ENCODE assay signal across 13 mouse cellular contexts in the genomic region with DNA sequence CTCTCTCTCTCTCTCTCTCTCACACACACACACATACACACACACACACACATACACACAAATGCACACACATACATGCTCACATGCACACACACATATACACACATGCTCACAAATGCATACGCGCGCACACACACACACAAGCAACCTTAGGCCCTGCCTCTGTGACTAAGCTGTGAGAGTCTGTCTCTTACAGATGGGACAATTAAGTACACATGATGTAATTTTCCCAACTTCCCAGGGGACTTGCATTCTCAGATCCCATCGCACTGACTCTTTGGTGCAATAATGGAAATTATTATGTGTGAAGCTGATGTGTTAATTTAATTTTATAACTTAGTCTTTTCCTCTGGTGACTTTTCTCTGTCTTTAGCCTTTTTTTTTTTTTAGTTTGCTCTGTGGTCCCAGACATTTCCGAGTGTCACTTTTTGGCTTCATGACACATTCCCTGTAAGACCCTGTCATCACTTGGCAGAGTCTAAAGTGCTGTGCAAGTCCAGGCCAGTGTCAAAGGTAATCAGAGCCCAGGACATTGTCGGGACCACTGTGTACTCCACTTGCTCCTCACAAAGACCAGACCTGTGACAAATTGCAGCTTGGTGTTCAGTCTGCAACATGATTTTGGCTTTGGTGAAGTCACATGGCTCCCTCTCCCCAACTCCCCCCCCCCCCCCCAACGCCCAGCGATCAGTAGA.
DNase-seq lines count a peak whose midpoint lies in the region; ATAC-seq and TF ChIP-seq lines count a peak whose summit lies in the region.
"Had no signal": no experiment of that assay in that cellular context is flagged by ENCODE, and none has a peak within 500 bp of the region (broad histone marks: within the 10 kb centered on the region; RNA-seq: fewer than 3 reads in every experiment).

No protein-coding gene starts in this region.

- no peak overlapping the region for H3K9ac ChIP-seq in lung, postnatal 0 days (replicated peaks; ENCODE audit: low read depth)
- H3K9ac ChIP-seq in embryonic facial prominence, embryonic 15.5 days: no peak overlapping the region
- H3K9ac ChIP-seq in intestine, embryonic 15.5 days: no peak overlapping the region
- H3K9ac ChIP-seq: limb, embryonic 15.5 days had no signal

- H3K4me2 ChIP-seq in lung, postnatal 0 days (replicated peaks; ENCODE audit: low read depth, low read length): no peak overlapping the region
- H3K4me2 ChIP-seq in embryonic facial prominence, embryonic 15.5 days (replicated peaks): no peak overlapping the region
- H3K4me2 ChIP-seq in intestine, embryonic 15.5 days (replicated peaks): no peak overlapping the region
- H3K4me2 ChIP-seq: limb, embryonic 15.5 days had no signal

- no peak for TF ChIP-seq CTCF in lung, postnatal 0 days (IDR thresholded peaks at IDR 0.05)

- peak; percentile 33 for DNase-seq in heart, adult 8-10 months (ENCODE audit: low spot score)
- no peak for DNase-seq in heart, postnatal 36 days
- DNase-seq in lung, postnatal 0 days (ENCODE audit: low spot score): peak; percentile 38
- DNase-seq in lung, postnatal 36 days: no peak
- DNase-seq in 3T3-L1 (ENCODE audit: low read depth, low spot score): peak; percentile 64
- DNase-seq: cerebellum, adult 9-10 months; gastrocnemius, postnatal 36 days; layer of hippocampus, postnatal 36 days; thymus, postnatal 25 days had no signal

- H3K4me1 ChIP-seq in lung, postnatal 0 days (ENCODE audit: insufficient read depth, low read depth, low read length): peaks cover 9% of the 10 kb centered on the region; the same call in 1 of the 2 replicates
- peaks cover 33% of the 10 kb centered on the region for H3K4me1 ChIP-seq in embryonic facial prominence, embryonic 15.5 days
- H3K4me1 ChIP-seq in intestine, embryonic 15.5 days (replicated peaks): 0 out of 2 replicates have a peak, but pooled peaks cover 4% of the 10 kb centered on the region

- no peaks in the 10 kb centered on the region for H3K27me3 ChIP-seq in lung, postnatal 0 days (replicated peaks; ENCODE audit: insufficient read depth, low read length)
- no peaks in the 10 kb centered on the region for H3K27me3 ChIP-seq in embryonic facial prominence, embryonic 15.5 days
- no peaks in the 10 kb centered on the region for H3K27me3 ChIP-seq in intestine, embryonic 15.5 days (replicated peaks)
- H3K27me3 ChIP-seq: limb, embryonic 15.5 days had no signal

- H3K36me3 ChIP-seq in lung, postnatal 0 days (ENCODE audit: insufficient read depth, low read length): no peaks in the 10 kb centered on the region
- no peaks in the 10 kb centered on the region for H3K36me3 ChIP-seq in embryonic facial prominence, embryonic 15.5 days
- H3K36me3 ChIP-seq in intestine, embryonic 15.5 days: no peaks in the 10 kb centered on the region
- H3K36me3 ChIP-seq: limb, embryonic 15.5 days had no signal

- ATAC-seq in lung, postnatal 0 days: no peak
- no peak for ATAC-seq in embryonic facial prominence, embryonic 15.5 days (ENCODE audit: insufficient number of reproducible peaks, low FRiP score, low TSS enrichment, low read depth)
- ATAC-seq in intestine, embryonic 15.5 days: no peak
- ATAC-seq: forebrain, embryonic 14.5 days had no signal

- intact Hi-C loops in heart, postnatal 36 days (cut with DNase I): no loop called here

- TF ChIP-seq EP300 in lung, postnatal 0 days (IDR thresholded peaks at IDR 0.05): no peak

- 75% methylated on average over 6 of the region's 8 CpGs for WGBS in lung, postnatal 0 days
- 51% methylated on average over 8 of the region's 8 CpGs for WGBS in embryonic facial prominence, embryonic 15.5 days
- WGBS in intestine, embryonic 15.5 days: 87% methylated on average over 8 of the region's 8 CpGs

- H3K9me3 ChIP-seq in lung, postnatal 0 days (ENCODE audit: low read length): no peaks in the 10 kb centered on the region
- no peaks in the 10 kb centered on the region for H3K9me3 ChIP-seq in embryonic facial prominence, embryonic 15.5 days (replicated peaks)
- no peaks in the 10 kb centered on the region for H3K9me3 ChIP-seq in intestine, embryonic 15.5 days
- H3K9me3 ChIP-seq: limb, embryonic 15.5 days had no signal

- H3K27ac ChIP-seq in lung, postnatal 0 days (ENCODE audit: low read length): no peak overlapping the region
- 0 out of 2 replicates have a peak overlapping the region, but pooled peaks have one; percentile 11 for H3K27ac ChIP-seq in embryonic facial prominence, embryonic 15.5 days (replicated peaks)
- no peak overlapping the region for H3K27ac ChIP-seq in intestine, embryonic 15.5 days
- H3K27ac ChIP-seq: limb, embryonic 15.5 days had no signal

- no peak overlapping the region for H3K4me3 ChIP-seq in lung, postnatal 0 days (ENCODE audit: low read depth, low read length)
- no peak overlapping the region for H3K4me3 ChIP-seq in embryonic facial prominence, embryonic 15.5 days (replicated peaks)
- no peak overlapping the region for H3K4me3 ChIP-seq in intestine, embryonic 15.5 days (replicated peaks)
- H3K4me3 ChIP-seq: limb, embryonic 15.5 days had no signal

Comparison
In these comparisons a context has a peak if more than half of its experiments do, and no peak if none do; other contexts are left out.
1. DNase-seq: peak in heart, adult 8-10 months (single experiment), lung, postnatal 0 days (single experiment) and 3T3-L1 (single experiment); none in heart, postnatal 36 days (0 of 2) and lung, postnatal 36 days (single experiment).